Mouse (Mus musculus) heart, embryonic 14.5 days (tissue): ENCODE measurements around the gene Wdr76. TPM values are rescaled to one million over a fixed set of nuclear protein-coding genes. Genes with fewer than 3 reads are reported as not detected.
"Not testable (repeated sequence)": the region's sequence is repeated elsewhere in the genome, so short reads cannot be mapped to it uniquely, and the experiment has no call there.

Source experiments
- ATAC-seq: fragments of 200-750 bp; cut with Nextera tagmentation; 2 replicates; pipeline ENCODE4 v1.8.0; 2017; ENCODE audit warnings: low read depth, moderate TSS enrichment; ENCODE audit not compliant: insufficient number of reproducible peaks, insufficient read depth, low FRiP score
- H3K27ac ChIP-seq, 2 experiments: fragments of 200-500 bp in 1 of 2; fragments of 300-500 bp in 1 of 2; sonication (generic) in 1 of 2; replicated peaks in 1 of 2; 2 replicates each; pipeline ENCODE4 v1.5.1; 2012 to 2014; ENCODE audit warnings: low read depth in 2 of 2, low read length in 2 of 2, control low read depth in 1 of 2, mild to moderate bottlenecking in 1 of 2, mixed read lengths in 1 of 2; ENCODE audit not compliant: control insufficient read depth in 1 of 2, insufficient read depth in 1 of 2
- H3K27me3 ChIP-seq: fragments of 300-500 bp; sonication (generic); 2 replicates; pipeline ENCODE4 v1.6.1; 2014; ENCODE audit warnings: mild to moderate bottlenecking, low read length, control low read depth; ENCODE audit not compliant: control insufficient read depth, insufficient read depth
- H3K36me3 ChIP-seq: fragments of 300-500 bp; sonication (generic); 2 replicates; pipeline ENCODE4 v1.6.1; 2014; ENCODE audit warnings: mild to moderate bottlenecking, control low read depth, low read length, mixed read lengths; ENCODE audit not compliant: control insufficient read depth, insufficient read depth
- H3K4me1 ChIP-seq, 2 experiments: fragments of 200-500 bp in 1 of 2; fragments of 300-500 bp in 1 of 2; sonication (generic) in 1 of 2; 2 replicates each; pipeline ENCODE4 v1.6.1; 2012 to 2014; ENCODE audit warnings: low read length in 2 of 2, control low read depth in 1 of 2, mixed read lengths in 1 of 2; ENCODE audit not compliant: control insufficient read depth in 2 of 2, insufficient read depth in 2 of 2
- H3K4me2 ChIP-seq: fragments of 300-500 bp; sonication (generic); 2 replicates; pipeline ENCODE4 v1.6.1; 2014; ENCODE audit warnings: mild to moderate bottlenecking, low read length
- H3K4me3 ChIP-seq, 2 experiments: fragments of 200-500 bp in 1 of 2; fragments of 300-500 bp in 1 of 2; sonication (generic) in 1 of 2; 2 replicates each; pipeline ENCODE4 v1.5.1; 2012 to 2014; ENCODE audit warnings: low read length in 2 of 2, mild to moderate bottlenecking in 2 of 2, control low read depth in 1 of 2, low read depth in 1 of 2, moderate library complexity in 1 of 2; ENCODE audit not compliant: control insufficient read depth in 1 of 2, insufficient read depth in 1 of 2
- H3K9ac ChIP-seq: fragments of 300-500 bp; sonication (generic); 2 replicates; pipeline ENCODE4 v1.6.1; 2014; ENCODE audit warnings: mild to moderate bottlenecking, low read length
- H3K9me3 ChIP-seq: fragments of 300-500 bp; sonication (generic); 2 replicates; pipeline ENCODE4 v1.6.1; 2016; ENCODE audit warnings: low read length, control low read depth; ENCODE audit not compliant: control insufficient read depth
- WGBS: fragments of 180-500 bp; shearing (Covaris S2); extraction: QIAGEN DNeasy Blood & Tissue Kit; methylation state at CpG from one replicate; pipeline ENCODE4 v1.1.7; 2014; 5-methylcytosine and 5-hydroxymethylcytosine counted together
- polyA plus RNA-seq: library from polyadenylated mRNA; unstranded; fragments of >200 nt; fragmentation: Nextera tagmentation; extraction: Ambion mirVana; gene quantifications from 2 replicates; pipeline ENCODE4 v1.2.1, GENCODE M21; 2014

Wdr76 gene
- polyA plus RNA-seq, 1 experiment from 2014 or later, result 6.5 TPM

DNA sequence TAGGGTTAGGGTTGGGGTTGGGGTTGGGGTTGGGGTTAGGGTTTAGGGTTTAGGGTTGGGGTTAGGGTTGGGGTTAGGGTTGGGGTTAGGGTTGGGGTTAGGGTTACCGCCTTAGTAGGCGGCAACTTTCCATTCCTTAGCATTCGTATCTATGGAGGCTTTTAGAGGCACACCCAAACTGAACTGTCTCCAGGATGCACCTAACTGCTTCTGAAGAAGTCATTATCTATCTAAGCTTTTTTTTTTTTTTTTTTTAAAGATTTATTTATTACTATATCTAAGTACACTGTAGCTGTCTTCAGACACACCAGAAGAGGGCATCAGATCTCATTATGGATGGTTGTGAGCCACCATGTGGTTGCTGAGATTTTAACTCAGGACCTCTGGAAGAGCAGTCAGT, 16.3 kb downstream of the Wdr76 start:
- WGBS, result 96% methylated on average over 3 of the region's 3 CpGs
- H3K36me3 ChIP-seq, result peaks cover 57% of the 10 kb centered on the region
- not testable (repeated sequence) for ATAC-seq

DNA sequence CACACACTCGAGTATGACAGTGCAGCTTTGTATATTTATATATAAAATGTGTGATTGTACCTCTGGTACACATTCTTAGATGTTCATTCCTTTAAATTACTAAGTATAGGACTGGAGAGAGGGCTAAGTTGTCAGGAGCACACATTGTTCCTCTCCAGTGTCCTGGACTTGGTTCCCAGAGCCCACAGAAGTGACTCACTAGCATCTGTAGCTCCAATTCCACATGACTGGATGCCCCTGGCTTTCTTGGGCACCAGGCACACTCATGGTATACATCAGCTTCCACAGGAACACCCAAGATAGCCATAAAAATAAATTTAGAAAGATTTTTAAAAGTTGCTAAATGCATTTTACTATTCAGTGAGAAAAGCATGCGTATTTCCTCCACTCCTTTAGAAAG, 18.5 kb downstream of the Wdr76 start:
- H3K27ac ChIP-seq, result no peak overlapping the region

More for the DNA sequence above, 16.3 kb downstream of the Wdr76 start:
- H3K4me2 ChIP-seq, H3K27me3 ChIP-seq, H3K9ac ChIP-seq, H3K9me3 ChIP-seq, H3K27ac ChIP-seq, H3K4me3 ChIP-seq, H3K4me1 ChIP-seq: not testable (repeated sequence)

GRCm38 (mm10) chr2:121544829-121545228, 38.3 kb downstream of the Wdr76 start:
- no peaks in the 10 kb centered on the region for H3K27me3 ChIP-seq
- H3K9me3 ChIP-seq, result no peaks in the 10 kb centered on the region
- 87% methylated on average over 3 of the region's 3 CpGs for WGBS
- no peak overlapping the region for H3K27ac ChIP-seq
- no peak overlapping the region for H3K9ac ChIP-seq
- H3K4me2 ChIP-seq, result no peak overlapping the region
- ATAC-seq, result no peak
- H3K4me3 ChIP-seq, result no peak overlapping the region
- peaks cover 70% of the 10 kb centered on the region for H3K36me3 ChIP-seq
- H3K4me1 ChIP-seq, result peaks cover 7 to 11% of the 10 kb centered on the region in 2 experiments; a peak in 3 of 4 replicates

More for the DNA sequence above, 18.5 kb downstream of the Wdr76 start:
- Histone ChIP-seq H3K4me2 (no peak overlapping the region), H3K9me3 (no peaks in the 10 kb centered on the region), H3K9ac (no peak overlapping the region), H3K27me3 (no peaks in the 10 kb centered on the region), H3K4me1 (no peaks in the 10 kb centered on the region), H3K36me3 (peaks cover 47% of the 10 kb centered on the region), H3K4me3 (no peak overlapping the region)
- 90% methylated on average over 2 of the region's 2 CpGs for WGBS
- no peak for ATAC-seq

DNA sequence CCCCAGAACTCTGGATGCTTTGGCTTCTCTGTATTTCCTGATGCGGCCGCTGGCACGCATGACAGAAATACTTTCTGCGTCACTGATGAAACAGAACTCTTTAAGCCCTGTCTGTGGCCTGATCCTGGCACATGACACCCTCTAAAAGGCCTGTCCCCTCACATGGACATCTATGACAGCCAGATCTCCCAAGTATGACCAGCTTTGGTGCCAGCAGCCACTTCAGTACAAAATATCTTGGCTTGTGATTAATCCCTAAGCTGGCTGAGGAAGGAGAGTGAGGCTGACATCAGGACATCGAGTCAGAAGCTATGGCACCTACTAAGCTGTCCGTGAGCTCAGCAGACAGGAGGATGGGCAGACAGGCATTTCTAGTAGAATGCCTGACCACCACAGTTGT, 43.1 kb downstream of the Wdr76 start:
- ATAC-seq, result no peak
- peaks cover 18 to 28% of the 10 kb centered on the region in 2 experiments for H3K4me1 ChIP-seq
- H3K27ac ChIP-seq, result peak overlapping the region; percentile 87 to 88
- peak overlapping the region; percentile 58 for H3K9ac ChIP-seq
- peaks cover 42% of the 10 kb centered on the region for H3K36me3 ChIP-seq
- 51% methylated on average over 6 of the region's 6 CpGs for WGBS
- peak overlapping the region; percentile 23 to 28 for H3K4me3 ChIP-seq
- H3K4me2 ChIP-seq, result peak overlapping the region; percentile 63
- H3K27me3 ChIP-seq, result no peaks in the 10 kb centered on the region
- H3K9me3 ChIP-seq, result no peaks in the 10 kb centered on the region

DNA sequence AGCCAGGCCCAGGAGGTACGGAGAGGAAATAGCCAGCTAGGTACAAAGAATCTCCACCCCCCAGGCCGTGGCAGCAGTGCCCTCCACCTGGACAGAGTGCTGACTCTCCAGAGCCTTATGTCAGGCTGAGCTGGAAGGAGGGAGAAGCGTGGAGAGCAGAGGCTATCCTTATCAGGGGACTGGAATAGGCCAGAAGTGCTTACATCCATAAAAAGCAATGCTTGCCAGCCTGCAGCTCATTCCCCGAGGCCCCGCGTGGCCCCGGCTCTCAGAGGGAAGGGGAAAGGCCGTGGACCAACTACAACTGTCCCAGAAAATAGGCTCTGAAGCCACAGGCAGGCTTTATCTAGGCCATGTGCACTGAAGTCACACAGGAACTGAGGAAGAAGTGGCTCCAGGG, 44.7 kb downstream of the Wdr76 start:
- Histone ChIP-seq H3K9me3 (no peaks in the 10 kb centered on the region), H3K9ac (peak overlapping the region; percentile 80), H3K4me2 (peak overlapping the region; percentile 63), H3K36me3 (peaks cover 27% of the 10 kb centered on the region), H3K27me3 (no peaks in the 10 kb centered on the region), H3K27ac (peak overlapping the region; percentile 95 to 96), H3K4me3 (peak overlapping the region; percentile 37 to 46), H3K4me1 (peaks cover 18 to 28% of the 10 kb centered on the region in 2 experiments)
- ATAC-seq, result peak; percentile 82
- 16% methylated on average over 8 of the region's 8 CpGs for WGBS

DNA sequence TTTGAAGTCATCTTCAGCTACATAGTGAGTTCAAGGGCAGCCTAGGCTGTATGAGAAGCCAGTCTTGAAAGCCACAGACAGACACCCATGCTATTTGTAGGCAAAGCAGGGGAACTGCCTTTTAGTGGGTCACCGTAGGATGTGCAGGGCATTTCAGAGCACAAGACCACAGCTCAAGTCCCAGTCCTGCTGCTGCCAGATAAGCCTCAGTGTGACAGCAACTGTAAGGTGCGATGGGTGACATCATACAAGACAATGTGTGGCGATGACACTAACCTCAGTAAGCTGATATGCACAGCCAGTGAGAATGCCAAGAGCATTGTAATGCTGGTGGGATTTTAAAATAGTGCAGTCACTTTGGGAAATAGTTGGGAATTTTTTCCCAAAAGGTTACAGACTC, 56.6 kb downstream of the Wdr76 start:
- Histone ChIP-seq H3K9me3 (no peaks in the 10 kb centered on the region), H3K4me3 (no peak overlapping the region), H3K27me3 (no peaks in the 10 kb centered on the region), H3K4me2 (no peak overlapping the region), H3K27ac (no peak overlapping the region), H3K36me3 (no peaks in the 10 kb centered on the region), H3K4me1 (peaks cover 2 to 7% of the 10 kb centered on the region in 2 experiments; a peak in 1 of 4 replicates), H3K9ac (no peak overlapping the region)
- ATAC-seq, result no peak
- WGBS, result 48% methylated on average over 3 of the region's 3 CpGs

GRCm38 (mm10) chr2:121565911-121566310, 59.4 kb downstream of the Wdr76 start:
- Histone ChIP-seq H3K36me3 (no peaks in the 10 kb centered on the region), H3K4me1 (peaks cover 2 to 12% of the 10 kb centered on the region in 2 experiments; a peak in 3 of 4 replicates), H3K4me2 (no peak overlapping the region), H3K27me3 (no peaks in the 10 kb centered on the region), H3K4me3 (no peak overlapping the region), H3K9me3 (no peaks in the 10 kb centered on the region), H3K27ac (no peak overlapping the region), H3K9ac (no peak overlapping the region)
- 61% methylated on average over 5 of the region's 5 CpGs for WGBS
- no peak for ATAC-seq

GRCm38 (mm10) chr2:121570049-121570448, 63.5 kb downstream of the Wdr76 start:
- Histone ChIP-seq H3K4me2 (no peak overlapping the region), H3K36me3 (no peaks in the 10 kb centered on the region)
- WGBS, result 76% methylated on average over 3 of the region's 3 CpGs

More at GRCm38 (mm10) chr2:121570049-121570448, 63.5 kb downstream of the Wdr76 start:
- H3K4me1 ChIP-seq, result peaks cover 3 to 19% of the 10 kb centered on the region in 2 experiments
- no peaks in the 10 kb centered on the region for H3K27me3 ChIP-seq
- no peak overlapping the region for H3K27ac ChIP-seq
- no peak for ATAC-seq
- no peaks in the 10 kb centered on the region for H3K9me3 ChIP-seq
- H3K9ac ChIP-seq, result no peak overlapping the region
- no peak overlapping the region for H3K4me3 ChIP-seq
